Mouse (Mus musculus) intestine, embryonic 16.5 days (tissue): ENCODE results near the gene Treh. TPM values are rescaled to one million over a fixed set of nuclear protein-coding genes. Genes with fewer than 3 reads are reported as not detected.

Experiments used
- ATAC-seq: fragments of 200-750 bp; cut with Nextera tagmentation; 2 replicates; pipeline ENCODE4 v1.8.0; 2017; ENCODE audit warnings: moderate TSS enrichment, moderate library complexity
- H3K27ac ChIP-seq: fragments of 300-500 bp; sonication (generic); 2 replicates; pipeline ENCODE4 v1.5.1; 2014; ENCODE audit warnings: mild to moderate bottlenecking, low read length
- H3K27me3 ChIP-seq: fragments of 300-500 bp; sonication (generic); replicated peaks from 2 replicates; pipeline ENCODE4 v1.6.1; 2014; ENCODE audit warnings: low read length, control low read depth, mixed read lengths; ENCODE audit not compliant: control insufficient read depth, insufficient read depth
- H3K36me3 ChIP-seq: fragments of 300-500 bp; sonication (generic); 2 replicates; pipeline ENCODE4 v1.6.1; 2014; ENCODE audit warnings: low read length, control low read depth; ENCODE audit not compliant: control insufficient read depth, insufficient read depth
- H3K4me1 ChIP-seq: fragments of 300-500 bp; sonication (generic); 2 replicates; pipeline ENCODE4 v1.6.1; 2014; ENCODE audit warnings: low read length, control low read depth, mixed read lengths; ENCODE audit not compliant: control insufficient read depth, insufficient read depth
- H3K4me2 ChIP-seq: fragments of 300-500 bp; sonication (generic); 2 replicates; pipeline ENCODE4 v1.6.1; 2014; ENCODE audit warnings: low read depth, low read length, control low read depth
- H3K4me3 ChIP-seq: fragments of 300-500 bp; sonication (generic); 2 replicates; pipeline ENCODE4 v1.5.1; 2014; ENCODE audit warnings: mild to moderate bottlenecking, low read length
- H3K9ac ChIP-seq: fragments of 300-500 bp; sonication (generic); 2 replicates; pipeline ENCODE4 v1.6.1; 2014; ENCODE audit warnings: low read depth, low read length
- H3K9me3 ChIP-seq: fragments of 300-500 bp; sonication (generic); 2 replicates; pipeline ENCODE4 v1.6.1; 2016; ENCODE audit warnings: low read length, control low read depth; ENCODE audit not compliant: control insufficient read depth
- WGBS: fragments of 180-500 bp; shearing (Covaris S2); extraction: QIAGEN DNeasy Blood & Tissue Kit; methylation state at CpG from one replicate; pipeline ENCODE4 v1.1.7; 2014; 5-methylcytosine and 5-hydroxymethylcytosine counted together
- polyA plus RNA-seq: library from polyadenylated mRNA; unstranded; fragments of >200 nt; fragmentation: Nextera tagmentation; extraction: Ambion mirVana; gene quantifications from 2 replicates; pipeline ENCODE4 v1.2.1, GENCODE M21; 2015

Gene Treh
- polyA plus RNA-seq, 1 experiment from 2014 or later: 0.09 TPM

DNA sequence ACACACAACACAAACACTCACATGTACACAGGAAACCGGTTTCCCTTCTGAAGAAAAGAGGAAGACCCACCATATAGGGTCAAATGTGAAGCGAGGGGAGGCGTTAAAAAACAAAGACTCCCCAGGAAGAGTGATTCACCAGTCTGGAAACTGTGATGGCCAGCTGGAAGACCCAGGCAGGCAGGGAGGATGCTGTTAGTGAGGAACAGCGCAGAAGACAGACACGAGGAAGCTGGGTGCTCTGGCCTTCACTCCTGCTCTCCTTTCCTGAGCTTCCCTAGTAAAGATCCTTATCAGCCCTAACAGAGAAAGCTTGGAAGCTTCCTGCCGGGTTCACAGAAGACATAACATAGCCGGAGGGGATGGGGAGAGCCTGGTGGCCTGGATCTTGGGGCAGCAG is 50.0 kb downstream of the Treh start:
- Histone ChIP-seq H3K9me3 (no peaks in the 10 kb centered on the region), H3K36me3 (no peaks in the 10 kb centered on the region), H3K4me1 (peaks cover 33% of the 10 kb centered on the region), H3K4me2 (no peak overlapping the region), H3K27ac (peak overlapping the region; percentile 61), H3K4me3 (no peak overlapping the region), H3K9ac (peak overlapping the region; percentile 33; the same call in 1 of the 2 replicates), H3K27me3 (no peaks in the 10 kb centered on the region)
- 46% methylated on average over 7 of the region's 7 CpGs for WGBS
- no peak for ATAC-seq

DNA sequence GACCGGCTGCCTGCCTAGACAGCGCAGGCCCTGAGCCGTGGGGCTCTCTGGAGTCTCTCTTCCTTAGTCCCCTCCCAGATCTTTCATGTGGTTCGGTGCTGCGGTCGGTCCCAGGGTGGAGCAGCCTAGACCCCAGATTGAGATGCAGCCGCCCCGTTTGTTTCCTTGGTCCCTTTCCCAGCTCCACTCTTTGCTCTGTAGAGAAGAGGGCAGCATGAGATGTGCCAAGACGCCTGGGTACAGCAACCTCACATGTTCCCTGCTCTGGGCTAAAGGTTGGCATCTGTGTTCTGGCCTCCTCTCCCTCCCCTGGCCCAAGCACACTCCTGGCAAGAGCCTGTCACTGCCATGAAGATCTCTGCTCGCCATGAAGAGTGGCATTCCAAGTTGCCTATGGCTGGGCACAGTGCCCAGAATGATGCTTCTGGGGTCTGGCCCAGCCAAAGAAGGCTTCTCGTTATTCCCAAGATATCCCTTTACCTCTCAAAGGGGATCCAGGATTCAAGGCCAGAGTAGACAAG is 50.5 kb downstream of the Treh start:
- WGBS: 58% methylated on average over 11 of the region's 11 CpGs
- H3K9me3 ChIP-seq: no peaks in the 10 kb centered on the region
- peaks cover 33% of the 10 kb centered on the region for H3K4me1 ChIP-seq
- no peak overlapping the region for H3K4me3 ChIP-seq
- H3K36me3 ChIP-seq: no peaks in the 10 kb centered on the region
- ATAC-seq: no peak
- H3K27me3 ChIP-seq: no peaks in the 10 kb centered on the region
- H3K27ac ChIP-seq: peak overlapping the region; percentile 61
- H3K9ac ChIP-seq: peak overlapping the region; percentile 33; the same call in 1 of the 2 replicates
- no peak overlapping the region for H3K4me2 ChIP-seq

DNA sequence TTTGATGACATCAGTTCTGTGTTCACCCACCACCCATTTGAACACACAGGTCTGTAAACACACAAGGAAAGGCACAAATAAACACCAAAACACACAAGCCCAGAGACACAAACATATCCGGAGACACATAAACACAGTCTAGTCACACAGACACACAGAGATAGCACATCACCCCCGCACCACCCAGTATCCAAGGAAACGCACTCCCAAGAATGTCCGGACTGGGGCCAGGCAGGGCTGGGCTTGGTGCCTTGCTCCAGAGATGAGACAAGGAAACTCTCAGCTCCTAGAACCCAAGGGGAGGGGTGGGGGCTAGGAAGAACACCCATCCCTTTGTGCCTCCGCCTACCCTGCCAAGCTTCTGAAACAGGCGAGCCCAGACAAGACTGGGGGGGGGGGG is 51.2 kb downstream of the Treh start:
- WGBS: 47% methylated on average over 6 of the region's 6 CpGs
- no peak; the same call in 1 of the 2 replicates for ATAC-seq
- H3K27ac ChIP-seq: peak overlapping the region; percentile 61

DNA sequence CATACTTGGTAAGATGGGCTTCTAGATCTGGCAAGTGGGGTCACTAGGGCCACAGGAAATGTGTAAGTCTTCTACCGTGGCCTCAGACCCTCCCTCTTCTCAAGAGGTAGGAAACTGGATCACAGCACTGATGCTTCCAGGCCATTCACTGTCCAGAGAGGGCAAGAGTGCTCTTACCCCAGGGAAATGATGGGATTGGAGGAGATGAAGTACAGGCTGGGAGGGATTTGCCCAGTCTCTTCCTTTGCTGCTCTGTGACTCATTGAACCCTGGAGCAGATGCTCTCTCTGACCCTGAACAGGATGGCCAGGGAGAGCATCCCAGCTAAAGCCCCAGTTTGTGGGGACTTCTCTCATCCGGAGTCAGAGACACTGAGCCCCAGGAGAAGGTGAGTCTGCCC is 51.6 kb downstream of the Treh start:
- peak overlapping the region; percentile 61 for H3K27ac ChIP-seq
- no peak overlapping the region for H3K4me3 ChIP-seq
- WGBS: 39% methylated on average over 2 of the region's 2 CpGs
- H3K36me3 ChIP-seq: no peaks in the 10 kb centered on the region
- peaks cover 33% of the 10 kb centered on the region for H3K4me1 ChIP-seq
- H3K4me2 ChIP-seq: no peak overlapping the region
- H3K27me3 ChIP-seq: 0 out of 2 replicates have a peak, but pooled peaks cover 3% of the 10 kb centered on the region
- H3K9ac ChIP-seq: no peak overlapping the region
- no peak for ATAC-seq
- H3K9me3 ChIP-seq: no peaks in the 10 kb centered on the region

More for the DNA sequence above, 51.2 kb downstream of the Treh start:
- H3K4me1 ChIP-seq: peaks cover 33% of the 10 kb centered on the region
- 0 out of 2 replicates have a peak, but pooled peaks cover 3% of the 10 kb centered on the region for H3K27me3 ChIP-seq
- H3K9ac ChIP-seq: no peak overlapping the region
- H3K9me3 ChIP-seq: no peaks in the 10 kb centered on the region
- H3K4me2 ChIP-seq: no peak overlapping the region
- no peaks in the 10 kb centered on the region for H3K36me3 ChIP-seq
- no peak overlapping the region for H3K4me3 ChIP-seq

DNA sequence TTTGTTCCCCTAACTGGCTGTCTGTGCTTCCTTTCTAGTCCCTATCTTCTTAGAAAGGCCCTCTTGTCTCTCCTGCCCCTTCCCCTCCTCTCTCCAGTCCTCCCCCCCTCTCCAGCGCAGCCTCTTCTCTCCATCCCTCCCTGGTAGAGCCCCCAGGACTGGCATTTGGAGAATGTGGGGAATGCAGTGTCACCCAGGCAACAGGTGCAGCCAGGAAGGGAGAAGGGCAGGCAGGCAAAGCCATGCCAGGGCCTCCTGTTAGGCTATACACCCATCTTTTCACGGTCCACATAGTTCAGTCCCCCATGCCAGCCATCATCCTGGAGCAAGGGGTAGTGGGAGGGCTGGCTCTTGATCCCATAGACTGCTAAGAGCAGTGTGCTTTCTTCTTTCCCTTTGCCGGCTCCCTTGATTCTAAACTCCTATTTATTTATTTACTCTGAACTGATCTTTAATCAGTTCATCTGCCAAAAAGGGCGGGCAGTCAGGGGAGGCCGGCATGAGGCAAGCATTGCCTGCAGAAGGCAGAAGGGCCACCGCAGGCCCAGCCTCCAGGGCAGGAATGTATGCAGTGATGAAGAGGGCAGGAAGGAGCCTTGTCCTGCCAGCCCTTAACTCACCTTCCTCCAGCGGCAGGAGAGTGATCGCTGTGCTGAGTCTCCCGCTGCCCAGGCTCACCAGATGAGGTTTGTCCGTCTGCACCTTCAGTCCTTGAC is 53.6 kb downstream of the Treh start:
- no peaks in the 10 kb centered on the region for H3K36me3 ChIP-seq
- no peak overlapping the region; the same call in 1 of the 2 replicates for H3K27ac ChIP-seq
- H3K4me1 ChIP-seq: peaks cover 22% of the 10 kb centered on the region
- 38% methylated on average over 10 of the region's 10 CpGs for WGBS
- H3K4me2 ChIP-seq: no peak overlapping the region
- H3K4me3 ChIP-seq: no peak overlapping the region
- H3K27me3 ChIP-seq: 0 out of 2 replicates have a peak, but pooled peaks cover 3% of the 10 kb centered on the region
- no peaks in the 10 kb centered on the region for H3K9me3 ChIP-seq
- no peak; the same call in 1 of the 2 replicates for ATAC-seq
- no peak overlapping the region for H3K9ac ChIP-seq

DNA sequence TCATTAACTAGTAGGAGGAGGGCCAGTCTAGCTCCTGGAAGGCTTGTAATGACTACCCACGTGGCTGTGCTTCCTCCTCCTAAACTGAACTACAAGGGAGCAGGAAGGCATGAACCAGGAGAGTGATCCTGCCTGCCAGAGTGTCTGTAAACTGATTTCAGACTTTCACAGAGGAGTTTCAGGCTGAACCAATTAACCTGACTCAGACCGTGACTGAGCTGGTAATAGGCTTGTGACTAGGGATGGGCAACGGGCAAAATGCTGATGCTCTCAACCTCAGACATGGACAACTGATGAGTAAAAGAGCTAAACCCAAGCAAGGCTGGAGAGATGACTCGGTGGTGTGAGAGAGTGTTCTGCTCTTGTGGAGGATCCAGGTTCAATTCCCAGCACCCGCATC is 54.4 kb downstream of the Treh start:
- no peak overlapping the region for H3K27ac ChIP-seq
- 0 out of 2 replicates have a peak, but pooled peaks cover 3% of the 10 kb centered on the region for H3K27me3 ChIP-seq
- no peaks in the 10 kb centered on the region for H3K9me3 ChIP-seq
- H3K9ac ChIP-seq: no peak overlapping the region; the same call in 1 of the 2 replicates
- H3K4me1 ChIP-seq: peaks cover 24% of the 10 kb centered on the region
- no peak overlapping the region for H3K4me2 ChIP-seq
- no peak for ATAC-seq
- no peaks in the 10 kb centered on the region for H3K36me3 ChIP-seq
- H3K4me3 ChIP-seq: no peak overlapping the region
- 69% methylated on average over 5 of the region's 5 CpGs for WGBS

DNA sequence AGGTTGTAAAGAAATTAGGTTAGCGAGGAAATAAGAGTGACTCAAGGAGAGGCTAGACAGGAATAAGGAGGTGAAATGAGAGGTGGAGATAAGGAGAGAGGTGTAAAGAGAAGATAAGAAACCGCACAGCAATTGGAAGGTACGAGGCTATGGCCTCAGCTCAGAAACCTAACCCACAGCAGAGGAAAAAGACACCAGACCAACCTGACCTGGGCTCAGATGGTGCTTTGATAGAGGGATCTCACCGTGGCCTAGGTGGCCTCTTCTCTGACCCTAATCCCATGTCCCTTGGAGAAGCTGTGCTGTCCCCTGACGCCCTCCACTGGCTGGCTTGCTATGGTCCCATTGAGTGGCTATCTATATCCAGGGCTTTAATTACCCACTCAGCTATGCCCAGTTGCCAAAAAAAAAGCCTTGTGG is 59.1 kb downstream of the Treh start:
- Histone ChIP-seq H3K36me3 (no peaks in the 10 kb centered on the region), H3K9ac (no peak overlapping the region), H3K4me1 (peaks cover 22% of the 10 kb centered on the region), H3K27ac (no peak overlapping the region), H3K4me3 (no peak overlapping the region), H3K27me3 (peaks cover 10% of the 10 kb centered on the region; the same call in 1 of the 2 replicates), H3K4me2 (no peak overlapping the region), H3K9me3 (no peaks in the 10 kb centered on the region)
- 56% methylated on average over 5 of the region's 5 CpGs for WGBS
- ATAC-seq: no peak

DNA sequence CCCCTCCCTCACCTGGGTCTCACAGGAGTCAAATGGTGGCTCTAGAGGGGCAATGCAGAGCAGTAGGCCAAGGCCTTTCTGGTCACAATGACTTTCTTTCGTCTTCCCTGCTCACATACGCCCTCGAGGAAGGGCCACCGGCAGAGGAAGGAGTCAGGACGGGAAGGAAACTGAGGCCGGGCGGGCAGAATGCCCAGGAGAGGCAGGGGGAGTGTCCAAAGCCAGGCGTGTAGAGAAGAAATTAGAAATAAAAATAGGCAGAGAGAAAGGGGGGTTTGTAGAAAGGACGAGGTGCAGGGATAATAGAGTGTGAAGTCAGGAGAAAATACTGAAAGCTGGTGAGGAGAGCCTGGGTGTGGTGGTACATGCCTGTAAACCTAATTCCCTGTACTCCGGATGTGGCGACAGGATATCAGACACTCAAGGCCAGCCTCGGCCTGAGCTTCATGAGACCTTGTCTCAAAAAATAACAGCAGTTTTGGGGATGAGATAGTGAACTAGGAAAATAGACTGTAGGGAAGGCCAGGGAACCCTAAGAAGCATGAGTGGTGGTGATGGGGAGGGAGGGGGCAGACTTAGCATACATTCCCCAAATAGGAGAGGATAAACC is 60.0 kb downstream of the Treh start:
- no peaks in the 10 kb centered on the region for H3K36me3 ChIP-seq
- H3K4me2 ChIP-seq: peak overlapping the region; percentile 95
- peaks cover 22% of the 10 kb centered on the region for H3K4me1 ChIP-seq
- peak overlapping the region; percentile 64 for H3K4me3 ChIP-seq
- H3K27ac ChIP-seq: peak overlapping the region; percentile 59
- ATAC-seq: no peak
- WGBS: 70% methylated on average over 12 of the region's 12 CpGs
- H3K9ac ChIP-seq: peak overlapping the region; percentile 73
- H3K27me3 ChIP-seq: peaks cover 10% of the 10 kb centered on the region; the same call in 1 of the 2 replicates
- 0 out of 2 replicates have a peak, but pooled peaks cover 3% of the 10 kb centered on the region for H3K9me3 ChIP-seq
